Mouse (Mus musculus): ENCODE data around the gene Fam81a. TPM values are rescaled to one million over a fixed set of nuclear protein-coding genes. Genes with fewer than 3 reads are reported as not detected.

Gene Fam81a
- total and polyA plus RNA-seq, 3 experiments: 0.13 TPM; not detected in 2

- no peak for DNase-seq (ENCODE audit: extremely low read depth)
- Histone ChIP-seq H3K27ac (ENCODE audit: insufficient read depth, low read depth) (no peak overlapping the region), H3K4me2 (ENCODE audit: insufficient read depth, low read depth, poor library complexity, severe bottlenecking) (no peak overlapping the region), H3K79me2 (replicated peaks; ENCODE audit: control insufficient read depth, extremely low read depth, insufficient read depth, poor library complexity, severe bottlenecking) (no peaks in the 10 kb centered on the region), H3K4me3 (replicated peaks in 1 of 3; ENCODE audit: low read depth in 2 of 3, low read length in 2 of 3, poor library complexity in 1 of 3) (no peak overlapping the region), H3K9ac (ENCODE audit: insufficient read depth, low read depth) (no peak overlapping the region), H3K36me3 (replicated peaks in 1 of 2; ENCODE audit: control insufficient read depth in 1 of 2, insufficient read depth in 1 of 2, low read length in 1 of 2) (no peaks in the 10 kb centered on the region), H3K9me3 (replicated peaks; ENCODE audit: low read length) (no peaks in the 10 kb centered on the region), H3K4me1 (ENCODE audit: control insufficient read depth in 1 of 2, insufficient read depth in 2 of 2) (peaks cover 3 to 9% of the 10 kb centered on the region in 2 experiments), H3K27me3 (replicated peaks) (no peaks in the 10 kb centered on the region)
- in situ Hi-C loops (cut with MboI; ENCODE audit: low pct_ligation_motif_present, low pct_unique_long_range_greater_than_20kb, low sequenced_read_pairs): no loop called here
- dilution Hi-C loops (cut with MboI; ENCODE audit: extremely low pct_ligation_motif_present, extremely low pct_unique_long_range_greater_than_20kb, low sequenced_read_pairs): no loop called here
- TF ChIP-seq CHD2 (IDR thresholded peaks at IDR 0.05; ENCODE audit: low read length) (no peak), NRF1 (IDR thresholded peaks at IDR 0.05; ENCODE audit: low read depth, low read length) (no peak), MEF2A (IDR thresholded peaks at IDR 0.05; ENCODE audit: borderline replicate concordance, low read depth, low read length) (no peak), IRF4 (IDR thresholded peaks at IDR 0.05; ENCODE audit: low read depth, low read length) (no peak), CTCF (conservative IDR thresholded peaks at IDR 0.05 in 1 of 2, IDR thresholded peaks at IDR 0.05 in 1 of 2; ENCODE audit: low read depth in 2 of 2, low read length in 2 of 2) (no peak), UBTF (IDR thresholded peaks at IDR 0.05; ENCODE audit: low read depth, low read length) (no peak), JUN (IDR thresholded peaks at IDR 0.05; ENCODE audit: insufficient read depth, low read depth, low read length) (no peak), ZMIZ1 (IDR thresholded peaks at IDR 0.05; ENCODE audit: low read depth, low read length) (no peak), ZC3H11A (IDR thresholded peaks at IDR 0.05; ENCODE audit: low read depth, low read length) (no peak), SMC3 (IDR thresholded peaks at IDR 0.05; ENCODE audit: low read depth, low read length) (no peak), MYC (IDR thresholded peaks at IDR 0.05; ENCODE audit: low read depth, low read length) (no peak), MAZ (IDR thresholded peaks at IDR 0.05; ENCODE audit: low read depth, low read length) (no peak), GABPA (IDR thresholded peaks at IDR 0.05; ENCODE audit: insufficient replicate concordance, low read depth, low read length) (no peak), ZKSCAN1 (IDR thresholded peaks at IDR 0.05; ENCODE audit: borderline replicate concordance, low read depth, low read length) (no peak), TBP (conservative IDR thresholded peaks at IDR 0.05; ENCODE audit: low read depth, low read length) (no peak), POLR2A (IDR thresholded peaks at IDR 0.05; ENCODE audit: low read depth, low read length) (no peak), MAFK (IDR thresholded peaks at IDR 0.05; ENCODE audit: insufficient replicate concordance, low read length) (no peak), JUND (conservative IDR thresholded peaks at IDR 0.05; ENCODE audit: low read depth, low read length) (no peak), TCF12 (IDR thresholded peaks at IDR 0.05; ENCODE audit: low read depth, low read length) (no peak), USF1 (IDR thresholded peaks at IDR 0.05; ENCODE audit: low read depth, low read length) (no peak)
Observed at GRCm38 (mm10) chr9:70090541-70090940, 51.8 kb downstream of the Fam81a start.

- in situ Hi-C loops (cut with MboI; ENCODE audit: low pct_ligation_motif_present, low pct_unique_long_range_greater_than_20kb, low sequenced_read_pairs): no loop called here
- dilution Hi-C loops (cut with MboI; ENCODE audit: extremely low pct_ligation_motif_present, extremely low pct_unique_long_range_greater_than_20kb, low sequenced_read_pairs): no loop called here
Observed at GRCm38 (mm10) chr9:70088786-70089096, 53.6 kb downstream of the Fam81a start.

More at GRCm38 (mm10) chr9:70088786-70089096, 53.6 kb downstream of the Fam81a start:
- Histone ChIP-seq H3K4me2 (ENCODE audit: insufficient read depth, low read depth, poor library complexity, severe bottlenecking) (no peak overlapping the region), H3K27ac (ENCODE audit: insufficient read depth, low read depth) (no peak overlapping the region), H3K9me3 (replicated peaks; ENCODE audit: low read length) (peaks cover 4% of the 10 kb centered on the region), H3K36me3 (replicated peaks in 1 of 2; ENCODE audit: control insufficient read depth in 1 of 2, insufficient read depth in 1 of 2, low read length in 1 of 2) (no peaks in the 10 kb centered on the region), H3K9ac (ENCODE audit: insufficient read depth, low read depth) (no peak overlapping the region), H3K27me3 (replicated peaks) (no peaks in the 10 kb centered on the region), H3K79me2 (replicated peaks; ENCODE audit: control insufficient read depth, extremely low read depth, insufficient read depth, poor library complexity, severe bottlenecking) (no peaks in the 10 kb centered on the region), H3K4me3 (replicated peaks in 1 of 3; ENCODE audit: low read depth in 2 of 3, low read length in 2 of 3, poor library complexity in 1 of 3) (no peak overlapping the region), H3K4me1 (ENCODE audit: control insufficient read depth in 1 of 2, insufficient read depth in 2 of 2) (no peaks in the 10 kb centered on the region)
- TF ChIP-seq GABPA (IDR thresholded peaks at IDR 0.05; ENCODE audit: insufficient replicate concordance, low read depth, low read length) (no peak), NELFE (IDR thresholded peaks at IDR 0.05; ENCODE audit: low read depth, low read length) (no peak), POLR2A (IDR thresholded peaks at IDR 0.05; ENCODE audit: low read depth, low read length) (no peak), PAX5 (IDR thresholded peaks at IDR 0.05; ENCODE audit: low read length) (no peak), MAFK (IDR thresholded peaks at IDR 0.05; ENCODE audit: insufficient replicate concordance, low read length) (no peak), ZKSCAN1 (IDR thresholded peaks at IDR 0.05; ENCODE audit: borderline replicate concordance, low read depth, low read length) (no peak), KAT2A (IDR thresholded peaks at IDR 0.05; ENCODE audit: insufficient replicate concordance, low read length) (no peak), HCFC1 (IDR thresholded peaks at IDR 0.05; ENCODE audit: low read depth, low read length) (no peak), MXI1 (IDR thresholded peaks at IDR 0.05; ENCODE audit: low read depth, low read length) (no peak), E2F4 (IDR thresholded peaks at IDR 0.05; ENCODE audit: insufficient replicate concordance, low read depth, low read length) (no peak), ZC3H11A (IDR thresholded peaks at IDR 0.05; ENCODE audit: low read depth, low read length) (no peak), ELF1 (IDR thresholded peaks at IDR 0.05; ENCODE audit: low read depth, low read length) (no peak), MYC (IDR thresholded peaks at IDR 0.05; ENCODE audit: low read depth, low read length) (no peak), BHLHE40 (IDR thresholded peaks at IDR 0.05; ENCODE audit: low read depth, low read length) (no peak), TBP (conservative IDR thresholded peaks at IDR 0.05; ENCODE audit: low read depth, low read length) (no peak), MEF2A (IDR thresholded peaks at IDR 0.05; ENCODE audit: borderline replicate concordance, low read depth, low read length) (no peak), ZMIZ1 (IDR thresholded peaks at IDR 0.05; ENCODE audit: low read depth, low read length) (no peak)
- DNase-seq (ENCODE audit: extremely low read depth): no peak
